Mouse (Mus musculus) heart, embryonic 13.5 days (tissue): ENCODE data around the gene Prg2. TPM values are rescaled to one million over a fixed set of nuclear protein-coding genes. Genes with fewer than 3 reads are reported as not detected.

Experiments used
- ATAC-seq: fragments of 200-750 bp; cut with Nextera tagmentation; 2 replicates; pipeline ENCODE4 v1.8.0; 2017; ENCODE audit warnings: moderate TSS enrichment; ENCODE audit not compliant: insufficient number of reproducible peaks, low FRiP score, low TSS enrichment; ENCODE audit errors: extremely low read depth
- H3K27ac ChIP-seq: fragments of 300-500 bp; sonication (generic); replicated peaks from 2 replicates; pipeline ENCODE4 v1.5.1; 2015; ENCODE audit warnings: moderate library complexity, mild to moderate bottlenecking, inconsistent platforms
- H3K27me3 ChIP-seq: fragments of 300-500 bp; sonication (generic); replicated peaks from 2 replicates; pipeline ENCODE4 v1.6.1; 2015; ENCODE audit warnings: mild to moderate bottlenecking, inconsistent platforms
- H3K36me3 ChIP-seq: fragments of 300-500 bp; sonication (generic); 2 replicates; pipeline ENCODE4 v1.6.1; 2015; ENCODE audit warnings: mild to moderate bottlenecking, inconsistent platforms
- H3K4me1 ChIP-seq: fragments of 300-500 bp; sonication (generic); 2 replicates; pipeline ENCODE4 v1.6.1; 2015; ENCODE audit warnings: inconsistent platforms
- H3K4me2 ChIP-seq: fragments of 300-500 bp; sonication (generic); 2 replicates; pipeline ENCODE4 v1.6.1; 2015; ENCODE audit warnings: inconsistent platforms, mild to moderate bottlenecking, moderate library complexity
- H3K4me3 ChIP-seq: fragments of 300-500 bp; sonication (generic); 2 replicates; pipeline ENCODE4 v1.5.1; 2015; ENCODE audit warnings: moderate library complexity, mild to moderate bottlenecking, inconsistent platforms
- H3K9ac ChIP-seq: fragments of 300-500 bp; sonication (generic); 2 replicates; pipeline ENCODE4 v1.6.1; 2015; ENCODE audit warnings: inconsistent platforms, mild to moderate bottlenecking, moderate library complexity
- H3K9me3 ChIP-seq: fragments of 300-500 bp; sonication (generic); 2 replicates; pipeline ENCODE4 v1.6.1; 2016; ENCODE audit warnings: inconsistent platforms
- WGBS: fragments of 180-500 bp; shearing (Covaris S2); methylation state at CpG from one replicate; pipeline ENCODE4 v1.1.7; 2015; ENCODE audit warnings: mixed read lengths; 5-methylcytosine and 5-hydroxymethylcytosine counted together
- polyA plus RNA-seq: library from polyadenylated mRNA; unstranded; fragments of >200 nt; fragmentation: Nextera tagmentation; extraction: Ambion mirVana; gene quantifications from 2 replicates; pipeline ENCODE4 v1.2.1, GENCODE M21; 2015

Prg2 gene
- polyA plus RNA-seq, 1 experiment from 2014 or later, result 1.2 TPM

DNA sequence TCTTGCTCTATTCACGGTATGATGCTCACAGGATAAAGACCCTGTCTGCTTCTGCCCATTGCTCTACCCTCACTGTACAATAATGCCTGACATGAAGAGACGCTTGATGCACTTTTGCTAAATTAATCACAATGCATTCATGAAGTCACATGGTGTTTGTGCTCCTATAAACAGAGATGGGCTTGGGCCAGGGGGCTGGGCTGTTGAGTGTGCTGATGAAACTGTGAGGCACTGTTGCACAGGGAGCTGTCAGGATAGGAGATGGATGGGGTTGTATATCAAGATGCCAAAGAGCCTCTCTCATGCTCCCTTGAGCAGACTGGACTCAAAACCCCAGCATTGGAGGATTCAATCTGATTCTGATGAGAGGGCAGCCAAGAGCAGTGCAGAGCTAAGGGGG, 52.9 kb downstream of the Prg2 start:
- Histone ChIP-seq H3K9ac (no peak overlapping the region), H3K27me3 (peaks cover 8% of the 10 kb centered on the region; the same call in 1 of the 2 replicates), H3K36me3 (peaks cover under 1% of the 10 kb centered on the region; the same call in 1 of the 2 replicates), H3K9me3 (no peaks in the 10 kb centered on the region), H3K4me2 (no peak overlapping the region), H3K27ac (no peak overlapping the region), H3K4me1 (peaks cover 11% of the 10 kb centered on the region), H3K4me3 (no peak overlapping the region)
- WGBS, result 72% methylated on average over 2 of the region's 2 CpGs
- ATAC-seq, result no peak

Other genes starting within 250 kb of the Prg2 start
- gene Ypel4, start 246.4 kb upstream of the Prg2 start, polyA plus RNA-seq, result 7.3 and 8.4 TPM in 2 replicates
- 5.7 and 6.5 TPM in 2 replicates for gene Gm19426, start 236.8 kb upstream of the Prg2 start, polyA plus RNA-seq
- gene Serping1, start 205.0 kb upstream of the Prg2 start, polyA plus RNA-seq, result 38.8 and 40.2 TPM in 2 replicates
- 92.5 and 114 TPM in 2 replicates for gene Ube2l6, start 181.6 kb upstream of the Prg2 start, polyA plus RNA-seq
- 0.24 and 0.27 TPM in 2 replicates for gene Smtnl1, start 157.8 kb upstream of the Prg2 start, polyA plus RNA-seq
- gene Timm10, start 153.5 kb upstream of the Prg2 start, polyA plus RNA-seq, result 72.3 and 89.1 TPM in 2 replicates
- gene Slc43a1, start 141.6 kb upstream of the Prg2 start, polyA plus RNA-seq, result 16.1 and 17.1 TPM in 2 replicates
- 0.72 and 0.99 TPM in 2 replicates for gene Rtn4rl2, start 93.8 kb upstream of the Prg2 start, polyA plus RNA-seq
- 36.2 and 37.0 TPM in 2 replicates for gene Slc43a3, start 43.9 kb upstream of the Prg2 start, polyA plus RNA-seq
- 0.16 and 0.20 TPM in 2 replicates for gene Prg3, start 7.8 kb downstream of the Prg2 start, polyA plus RNA-seq
- gene Ssrp1, start 56.8 kb downstream of the Prg2 start, polyA plus RNA-seq, result 139 and 152 TPM in 2 replicates
- 0.31 and 0.69 TPM in 2 replicates for gene P2rx3, start 57.0 kb downstream of the Prg2 start, polyA plus RNA-seq
- 17.4 and 21.5 TPM in 2 replicates for gene Tnks1bp1, start 67.6 kb downstream of the Prg2 start, polyA plus RNA-seq
- gene Aplnr, start 155.8 kb downstream of the Prg2 start, polyA plus RNA-seq, result 22.3 and 27.8 TPM in 2 replicates
- 0.32 and 0.35 TPM in 2 replicates for gene Lrrc55, start 216.7 kb downstream of the Prg2 start, polyA plus RNA-seq